Mouse (Mus musculus): ENCODE results near the gene Sgsm2.

DNA sequence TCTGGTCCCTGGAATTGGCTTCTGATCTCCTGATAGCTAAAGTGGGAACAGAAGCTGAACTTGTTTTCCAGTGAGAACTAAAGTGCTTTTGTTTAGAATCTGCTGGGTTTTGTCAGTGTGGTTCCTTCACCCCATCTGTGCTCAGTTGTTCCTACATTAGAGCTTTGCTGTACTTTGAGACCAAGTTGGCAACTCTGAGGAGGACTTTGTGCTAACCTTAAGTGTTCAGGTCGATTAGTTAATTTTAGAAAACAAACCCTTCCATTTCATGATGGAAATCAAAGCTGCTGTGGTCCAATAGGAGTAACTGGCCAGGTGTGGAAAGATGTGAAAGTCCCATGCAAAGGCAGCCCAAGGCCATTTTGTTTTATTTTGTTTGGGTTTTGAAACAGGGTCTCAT lies 75.9 kb downstream of the Sgsm2 start:
- TF ChIP-seq CTCF (conservative IDR thresholded peaks at IDR 0.05; ENCODE audit: low read length) (no peak), POU5F1 (IDR thresholded peaks at IDR 0.05; ENCODE audit: borderline replicate concordance, low read length) (no peak), NANOG (IDR thresholded peaks at IDR 0.05; ENCODE audit: borderline replicate concordance, low read length) (no peak)
